Mouse (Mus musculus): ENCODE measurements around the gene Hdac9.

DNA sequence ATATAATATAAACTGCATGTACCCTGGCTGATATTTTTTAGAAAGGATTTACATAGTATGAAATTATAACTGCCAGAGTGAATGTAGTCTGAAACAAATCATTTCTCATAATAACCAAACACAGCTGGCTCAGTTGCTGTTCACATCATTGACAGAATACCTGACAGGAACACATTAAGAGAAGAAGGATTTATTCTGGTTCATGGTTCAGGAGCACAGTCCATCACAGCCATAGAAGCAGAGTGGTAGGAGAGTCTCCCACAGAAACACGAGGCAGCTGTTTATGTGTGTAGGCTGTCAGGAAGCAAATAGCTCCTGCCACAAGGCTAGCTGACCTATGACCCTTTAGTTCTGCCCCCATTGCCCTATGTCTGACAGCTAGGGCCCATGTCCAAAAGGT is 803.6 kb downstream of the Hdac9 start:
- TF ChIP-seq CTCF (IDR thresholded peaks at IDR 0.05 in 2 of 3, conservative IDR thresholded peaks at IDR 0.05 in 1 of 3; ENCODE audit: control insufficient read depth in 1 of 3, insufficient read depth in 1 of 3, low read depth in 2 of 3, low read length in 3 of 3, poor library complexity in 1 of 3, severe bottlenecking in 1 of 3) (no peak), TCF12 (IDR thresholded peaks at IDR 0.05; ENCODE audit: low read depth, low read length) (no peak), HCFC1 (IDR thresholded peaks at IDR 0.05; ENCODE audit: low read depth, low read length) (no peak), POLR2A (IDR thresholded peaks at IDR 0.05; ENCODE audit: control insufficient read depth in 1 of 2, insufficient read depth in 1 of 2, low read depth in 1 of 2, low read length in 2 of 2, poor library complexity in 1 of 2) (no peak), E2F4 (IDR thresholded peaks at IDR 0.05; ENCODE audit: borderline replicate concordance, low read depth, low read length) (no peak), EP300 (IDR thresholded peaks at IDR 0.05; ENCODE audit: low read depth in 1 of 2, low read length in 2 of 2) (no peak), ETS1 (IDR thresholded peaks at IDR 0.05; ENCODE audit: low read depth, low read length) (no peak), ZNF384 (IDR thresholded peaks at IDR 0.05; ENCODE audit: low read depth, low read length) (no peak), MAX (IDR thresholded peaks at IDR 0.05; ENCODE audit: low read length) (no peak)
